Mouse (Mus musculus) neural tube, embryonic 13.5 days (tissue): Measurements from ENCODE around the gene Mpp6. TPM values are rescaled to one million over a fixed set of nuclear protein-coding genes. Genes with fewer than 3 reads are reported as not detected.

Source experiments
- ATAC-seq: fragments of 200-750 bp; cut with Nextera tagmentation; 2 replicates; pipeline ENCODE4 v1.8.0; 2017; ENCODE audit warnings: low read depth, mild to moderate bottlenecking, moderate TSS enrichment, moderate library complexity
- H3K27ac ChIP-seq: fragments of 300-500 bp; sonication (generic); replicated peaks from 2 replicates; pipeline ENCODE4 v1.5.1; 2015; ENCODE audit warnings: moderate library complexity, mild to moderate bottlenecking, inconsistent platforms
- H3K27me3 ChIP-seq: fragments of 300-500 bp; sonication (generic); 2 replicates; pipeline ENCODE4 v1.6.1; 2015; ENCODE audit warnings: mild to moderate bottlenecking, inconsistent platforms
- H3K36me3 ChIP-seq: fragments of 300-500 bp; sonication (generic); 2 replicates; pipeline ENCODE4 v1.6.1; 2015; ENCODE audit warnings: mild to moderate bottlenecking, inconsistent platforms
- H3K4me1 ChIP-seq: fragments of 300-500 bp; sonication (generic); replicated peaks from 2 replicates; pipeline ENCODE4 v1.6.1; 2015; ENCODE audit warnings: inconsistent platforms
- H3K4me2 ChIP-seq: fragments of 300-500 bp; sonication (generic); 2 replicates; pipeline ENCODE4 v1.6.1; 2015; ENCODE audit warnings: inconsistent platforms, mild to moderate bottlenecking, moderate library complexity
- H3K4me3 ChIP-seq: fragments of 300-500 bp; sonication (generic); 2 replicates; pipeline ENCODE4 v1.5.1; 2015; ENCODE audit warnings: mild to moderate bottlenecking, inconsistent platforms
- H3K9ac ChIP-seq: fragments of 300-500 bp; sonication (generic); 2 replicates; pipeline ENCODE4 v1.6.1; 2015; ENCODE audit warnings: moderate library complexity, mild to moderate bottlenecking, inconsistent platforms
- H3K9me3 ChIP-seq: fragments of 300-500 bp; sonication (generic); 2 replicates; pipeline ENCODE4 v1.6.1; 2016; ENCODE audit warnings: inconsistent platforms
- WGBS: fragments of 180-500 bp; shearing (Covaris S2); methylation state at CpG from one replicate; pipeline ENCODE4 v1.1.7; 2015; 5-methylcytosine and 5-hydroxymethylcytosine counted together
- polyA plus RNA-seq: library from polyadenylated mRNA; unstranded; fragments of >200 nt; fragmentation: Nextera tagmentation; extraction: Ambion mirVana; gene quantifications from 2 replicates; pipeline ENCODE4 v1.2.1, GENCODE M21; 2015

The Mpp6 gene
- 55.9 and 59.5 TPM in 2 replicates for polyA plus RNA-seq

- WGBS: under 1% methylated on average over 58 of the region's 74 CpGs
- Histone ChIP-seq H3K9ac (peak within 1 kb of the TSS; percentile 91), H3K4me3 (peak within 1 kb of the TSS; percentile 83), H3K9me3 (no peaks in the 10 kb centered on the region), H3K4me1 (peaks cover 28% of the 10 kb centered on the region), H3K4me2 (peak within 1 kb of the TSS; percentile 82), H3K27ac (peak within 1 kb of the TSS; percentile 89), H3K36me3 (no peaks in the 10 kb centered on the region), H3K27me3 (0 out of 2 replicates have a peak, but pooled peaks cover 5% of the 10 kb centered on the region)
- peak; percentile 91 for ATAC-seq
Observed at GRCm38 (mm10) chr6:50109757-50110378, at the start of gene Mpp6. TSS of gene Mpp6 (plus strand) at chr6:50110241.

- no peak overlapping the region for H3K4me3 ChIP-seq
- H3K9me3 ChIP-seq: no peaks in the 10 kb centered on the region
- H3K4me1 ChIP-seq: no peaks in the 10 kb centered on the region
- H3K4me2 ChIP-seq: no peak overlapping the region
- no peak overlapping the region for H3K9ac ChIP-seq
- H3K27ac ChIP-seq: no peak overlapping the region
- no peak for ATAC-seq
- H3K27me3 ChIP-seq: no peaks in the 10 kb centered on the region
- 85% methylated on average over 6 of the region's 6 CpGs for WGBS
- H3K36me3 ChIP-seq: no peaks in the 10 kb centered on the region
Observed at GRCm38 (mm10) chr6:50066172-50066571, 43.9 kb upstream of the Mpp6 start.

GRCm38 (mm10) chr6:50068490-50068889 lies 41.6 kb upstream of the Mpp6 start:
- no peak overlapping the region for H3K27ac ChIP-seq
- no peaks in the 10 kb centered on the region for H3K36me3 ChIP-seq
- no peaks in the 10 kb centered on the region for H3K9me3 ChIP-seq
- H3K4me3 ChIP-seq: no peak overlapping the region
- no peak overlapping the region for H3K9ac ChIP-seq
- H3K4me2 ChIP-seq: no peak overlapping the region
- no peaks in the 10 kb centered on the region for H3K27me3 ChIP-seq
- H3K4me1 ChIP-seq: no peaks in the 10 kb centered on the region
- ATAC-seq: no peak

- ATAC-seq: no peak
- H3K4me1 ChIP-seq: no peaks in the 10 kb centered on the region
- H3K4me3 ChIP-seq: no peak overlapping the region
- H3K27me3 ChIP-seq: no peaks in the 10 kb centered on the region
- H3K36me3 ChIP-seq: no peaks in the 10 kb centered on the region
- H3K27ac ChIP-seq: no peak overlapping the region
- no peak overlapping the region for H3K9ac ChIP-seq
- WGBS: 93% methylated on average over 3 of the region's 3 CpGs
- no peaks in the 10 kb centered on the region for H3K9me3 ChIP-seq
- H3K4me2 ChIP-seq: no peak overlapping the region
Observed at GRCm38 (mm10) chr6:50075248-50075647, 34.8 kb upstream of the Mpp6 start.

- Histone ChIP-seq H3K36me3 (no peaks in the 10 kb centered on the region), H3K4me2 (no peak overlapping the region), H3K9ac (no peak overlapping the region), H3K9me3 (no peaks in the 10 kb centered on the region), H3K4me3 (no peak overlapping the region), H3K27ac (no peak overlapping the region), H3K27me3 (no peaks in the 10 kb centered on the region; the same call in 1 of the 2 replicates), H3K4me1 (no peaks in the 10 kb centered on the region)
- 52% methylated on average over 2 of the region's 2 CpGs for WGBS
- no peak for ATAC-seq
Observed at GRCm38 (mm10) chr6:50076473-50076872, 33.6 kb upstream of the Mpp6 start.

- Histone ChIP-seq H3K27ac (no peak overlapping the region), H3K4me1 (no peaks in the 10 kb centered on the region)
- 82% methylated on average over 7 of the region's 7 CpGs for WGBS
Observed at GRCm38 (mm10) chr6:50080431-50080830, 29.6 kb upstream of the Mpp6 start.

GRCm38 (mm10) chr6:50085206-50085605 lies 24.8 kb upstream of the Mpp6 start:
- Histone ChIP-seq H3K4me3 (no peak overlapping the region), H3K4me1 (no peaks in the 10 kb centered on the region), H3K9me3 (no peaks in the 10 kb centered on the region), H3K4me2 (no peak overlapping the region), H3K27me3 (no peaks in the 10 kb centered on the region; the same call in 1 of the 2 replicates), H3K9ac (no peak overlapping the region), H3K36me3 (no peaks in the 10 kb centered on the region), H3K27ac (no peak overlapping the region)
- WGBS: 79% methylated on average over 4 of the region's 4 CpGs
- ATAC-seq: no peak

More at GRCm38 (mm10) chr6:50080431-50080830, 29.6 kb upstream of the Mpp6 start:
- Histone ChIP-seq H3K36me3 (no peaks in the 10 kb centered on the region), H3K4me2 (no peak overlapping the region), H3K9me3 (no peaks in the 10 kb centered on the region), H3K4me3 (no peak overlapping the region), H3K27me3 (no peaks in the 10 kb centered on the region; the same call in 1 of the 2 replicates), H3K9ac (no peak overlapping the region)
- ATAC-seq: no peak

- Histone ChIP-seq H3K36me3 (no peaks in the 10 kb centered on the region), H3K27me3 (no peaks in the 10 kb centered on the region), H3K9ac (no peak overlapping the region), H3K4me2 (no peak overlapping the region), H3K27ac (no peak overlapping the region), H3K4me1 (no peaks in the 10 kb centered on the region), H3K4me3 (no peak overlapping the region), H3K9me3 (no peaks in the 10 kb centered on the region)
- WGBS: 86% methylated on average over 5 of the region's 5 CpGs
- ATAC-seq: no peak
Observed at GRCm38 (mm10) chr6:50089333-50089732, 20.7 kb upstream of the Mpp6 start.

- Histone ChIP-seq H3K9ac (no peak overlapping the region), H3K27me3 (no peaks in the 10 kb centered on the region), H3K4me1 (no peaks in the 10 kb centered on the region), H3K36me3 (peaks cover 3% of the 10 kb centered on the region; the same call in 1 of the 2 replicates), H3K9me3 (no peaks in the 10 kb centered on the region), H3K27ac (no peak overlapping the region), H3K4me2 (no peak overlapping the region), H3K4me3 (no peak overlapping the region)
- ATAC-seq: no peak
- WGBS: 83% methylated on average over 7 of the region's 7 CpGs
Observed at GRCm38 (mm10) chr6:50090221-50090620, 19.8 kb upstream of the Mpp6 start.

- Histone ChIP-seq H3K27me3 (no peaks in the 10 kb centered on the region), H3K27ac (no peak overlapping the region), H3K9ac (no peak overlapping the region), H3K4me2 (no peak overlapping the region), H3K9me3 (no peaks in the 10 kb centered on the region), H3K4me3 (no peak overlapping the region), H3K4me1 (no peaks in the 10 kb centered on the region), H3K36me3 (peaks cover 3% of the 10 kb centered on the region; the same call in 1 of the 2 replicates)
- WGBS: 64% methylated on average over 7 of the region's 7 CpGs
- no peak for ATAC-seq
Observed at GRCm38 (mm10) chr6:50091462-50092154, 18.4 kb upstream of the Mpp6 start.

GRCm38 (mm10) chr6:50109201-50109756 lies 762 bp upstream of the Mpp6 start:
- ATAC-seq: peak; percentile 32
- WGBS: 3% methylated on average over 15 of the region's 15 CpGs
- Histone ChIP-seq H3K4me3 (peak overlapping the region; percentile 83), H3K9me3 (no peaks in the 10 kb centered on the region), H3K36me3 (no peaks in the 10 kb centered on the region), H3K27ac (peak overlapping the region; percentile 89), H3K4me2 (peak overlapping the region; percentile 82), H3K27me3 (0 out of 2 replicates have a peak, but pooled peaks cover 5% of the 10 kb centered on the region), H3K4me1 (peaks cover 28% of the 10 kb centered on the region), H3K9ac (peak overlapping the region; percentile 91)

- WGBS: under 1% methylated on average over 42 of the region's 72 CpGs
- H3K27ac ChIP-seq: peak overlapping the region; percentile 89
Observed at GRCm38 (mm10) chr6:50110379-50110941, 419 bp downstream of the Mpp6 start.

More at GRCm38 (mm10) chr6:50110379-50110941, 419 bp downstream of the Mpp6 start:
- Histone ChIP-seq H3K4me2 (peak overlapping the region; percentile 82), H3K36me3 (no peaks in the 10 kb centered on the region), H3K9ac (peak overlapping the region; percentile 91), H3K4me3 (peak overlapping the region; percentile 83), H3K9me3 (no peaks in the 10 kb centered on the region), H3K4me1 (peaks cover 28% of the 10 kb centered on the region), H3K27me3 (0 out of 2 replicates have a peak, but pooled peaks cover 5% of the 10 kb centered on the region)
- ATAC-seq: peak; percentile 78
